Mouse (Mus musculus) hindbrain, postnatal 0 days (tissue): ENCODE results near the gene Gucd1. TPM values are rescaled to one million over a fixed set of nuclear protein-coding genes. Genes with fewer than 3 reads are reported as not detected.
A peak's percentile ranks its signal among the peaks of the same experiment; 100 is the strongest.

ENCODE experiments used
- ATAC-seq: fragments of 200-750 bp; cut with Nextera tagmentation; 2 replicates; pipeline ENCODE4 v1.8.0; 2017; ENCODE audit warnings: mild to moderate bottlenecking, moderate TSS enrichment, moderate library complexity
- DNase-seq: peaks from one replicate; pipeline ENCODE4 v3.0.0-alpha.2; 2015; ENCODE audit warnings: low spot score
- H3K27ac ChIP-seq: fragments of 300-500 bp; sonication (generic); 2 replicates; pipeline ENCODE4 v1.5.1; 2014; ENCODE audit warnings: mild to moderate bottlenecking
- H3K27me3 ChIP-seq: fragments of 300-500 bp; sonication (generic); 2 replicates; pipeline ENCODE4 v1.6.1; 2014; ENCODE audit warnings: low read length, mixed read lengths; ENCODE audit not compliant: insufficient read depth
- H3K36me3 ChIP-seq: fragments of 300-500 bp; sonication (generic); 2 replicates; pipeline ENCODE4 v1.6.1; 2014; ENCODE audit warnings: low read length, mixed read lengths; ENCODE audit not compliant: insufficient read depth
- H3K4me1 ChIP-seq: fragments of 300-500 bp; sonication (generic); 2 replicates; pipeline ENCODE4 v1.6.1; 2014; ENCODE audit warnings: antibody characterized with exemption, low read length, mixed read lengths; ENCODE audit not compliant: insufficient read depth
- H3K4me2 ChIP-seq: fragments of 300-500 bp; sonication (generic); 2 replicates; pipeline ENCODE4 v1.6.1; 2014; ENCODE audit warnings: low read depth, mild to moderate bottlenecking, low read length, moderate library complexity, mixed read lengths
- H3K4me3 ChIP-seq: fragments of 300-500 bp; sonication (generic); 2 replicates; pipeline ENCODE4 v1.5.1; 2014; ENCODE audit warnings: low read length
- H3K9ac ChIP-seq: fragments of 300-500 bp; sonication (generic); replicated peaks from 2 replicates; pipeline ENCODE4 v1.6.1; 2014; ENCODE audit warnings: mild to moderate bottlenecking, low read length, moderate library complexity, mixed read lengths
- H3K9me3 ChIP-seq: fragments of 300-500 bp; sonication (generic); 2 replicates; pipeline ENCODE4 v1.6.1; 2016; ENCODE audit warnings: low read length, mixed read lengths
- CTCF ChIP-seq: IDR thresholded peaks from 2 replicates; pipeline ENCODE4 v1.5.1; 2016; ENCODE audit warnings: antibody characterized with exemption, control low read depth, low read depth
- WGBS: fragments of 180-500 bp; shearing (Covaris S2); extraction: QIAGEN DNeasy Blood & Tissue Kit; methylation state at CpG from one replicate; pipeline ENCODE4 v1.1.7; 2014; 5-methylcytosine and 5-hydroxymethylcytosine counted together
- polyA plus RNA-seq: library from polyadenylated mRNA; unstranded; fragments of >200 nt; fragmentation: Nextera tagmentation; extraction: Ambion mirVana; gene quantifications from 2 replicates; pipeline ENCODE4 v1.2.1, GENCODE M21; 2015
- total RNA-seq: library from RNA; depleted of rRNA; stranded (reverse); fragments of >200 nt; gene quantifications from 2 replicates; pipeline ENCODE4 v1.2.3, GENCODE M21; 2014

Gene Gucd1
- total and polyA plus RNA-seq, 2 experiments from 2014 or later: 15.6 to 44.3 TPM

- H3K4me2 ChIP-seq: no peak overlapping the region
- TF ChIP-seq CTCF: no peak
- no peaks in the 10 kb centered on the region for H3K27me3 ChIP-seq
- H3K9ac ChIP-seq: no peak overlapping the region
- no peaks in the 10 kb centered on the region for H3K9me3 ChIP-seq
- H3K4me3 ChIP-seq: no peak overlapping the region
- peaks cover 33% of the 10 kb centered on the region for H3K4me1 ChIP-seq
- H3K36me3 ChIP-seq: peaks cover 5% of the 10 kb centered on the region; the same call in 1 of the 2 replicates
- ATAC-seq: no peak
- 51% methylated on average over 6 of the region's 6 CpGs for WGBS
- peak overlapping the region; percentile 62; the same call in 1 of the 2 replicates for H3K27ac ChIP-seq
- no peak for DNase-seq
Measured at GRCm38 (mm10) chr10:75555557-75555956, 37.8 kb upstream of the Gucd1 start.

GRCm38 (mm10) chr10:75554090-75554489 is 36.3 kb upstream of the Gucd1 start:
- ATAC-seq (no peak), DNase-seq (no peak)
- Histone ChIP-seq H3K27me3 (no peaks in the 10 kb centered on the region), H3K27ac (no peak overlapping the region), H3K4me1 (peaks cover 31% of the 10 kb centered on the region), H3K9me3 (no peaks in the 10 kb centered on the region), H3K9ac (no peak overlapping the region), H3K36me3 (peaks cover 5% of the 10 kb centered on the region; the same call in 1 of the 2 replicates), H3K4me3 (no peak overlapping the region), H3K4me2 (no peak overlapping the region)
- 94% methylated on average over 8 of the region's 8 CpGs for WGBS
- TF ChIP-seq CTCF: no peak

GRCm38 (mm10) chr10:75552701-75553450 is 35.1 kb upstream of the Gucd1 start:
- peaks cover 28% of the 10 kb centered on the region for H3K4me1 ChIP-seq
- 75% methylated on average over 13 of the region's 13 CpGs for whole genome bisulfite sequencing
- TF ChIP-seq CTCF: no peak
- H3K9me3 ChIP-seq: no peaks in the 10 kb centered on the region
- H3K27me3 ChIP-seq: no peaks in the 10 kb centered on the region
- H3K4me2 ChIP-seq: no peak overlapping the region
- DNase-seq: no peak
- H3K4me3 ChIP-seq: no peak overlapping the region
- peaks cover 5% of the 10 kb centered on the region; the same call in 1 of the 2 replicates for H3K36me3 ChIP-seq
- H3K27ac ChIP-seq: no peak overlapping the region
- no peak overlapping the region for H3K9ac ChIP-seq
- no peak for ATAC-seq

GRCm38 (mm10) chr10:75552106-75552505 is 34.3 kb upstream of the Gucd1 start:
- H3K4me2 ChIP-seq: no peak overlapping the region
- H3K27ac ChIP-seq: no peak overlapping the region
- no peak overlapping the region for H3K4me3 ChIP-seq
- no peak overlapping the region for H3K9ac ChIP-seq
- peaks cover 5% of the 10 kb centered on the region; the same call in 1 of the 2 replicates for H3K36me3 ChIP-seq
- 83% methylated on average over 2 of the region's 2 CpGs for whole genome bisulfite sequencing
- no peaks in the 10 kb centered on the region for H3K9me3 ChIP-seq
- H3K4me1 ChIP-seq: peaks cover 20% of the 10 kb centered on the region
- no peak for ATAC-seq
- H3K27me3 ChIP-seq: no peaks in the 10 kb centered on the region
- no peak for DNase-seq
- no peak for TF ChIP-seq CTCF

- no peak overlapping the region for H3K27ac ChIP-seq
- no peak overlapping the region for H3K4me3 ChIP-seq
- H3K4me1 ChIP-seq: peaks cover 11% of the 10 kb centered on the region
- TF ChIP-seq CTCF: no peak; the same call in 1 of the 2 replicates
- H3K4me2 ChIP-seq: no peak overlapping the region
- no peak overlapping the region for H3K9ac ChIP-seq
- no peak for ATAC-seq
- H3K36me3 ChIP-seq: peaks cover 5% of the 10 kb centered on the region; the same call in 1 of the 2 replicates
- DNase-seq: no peak
- no peaks in the 10 kb centered on the region for H3K9me3 ChIP-seq
- H3K27me3 ChIP-seq: no peaks in the 10 kb centered on the region
- 43% methylated on average over 12 of the region's 12 CpGs for WGBS
Measured at GRCm38 (mm10) chr10:75551175-75551574, 33.4 kb upstream of the Gucd1 start.

GRCm38 (mm10) chr10:75549886-75550285 is 32.1 kb upstream of the Gucd1 start:
- H3K27me3 ChIP-seq: no peaks in the 10 kb centered on the region
- H3K4me3 ChIP-seq: no peak overlapping the region
- 0 out of 2 replicates have a peak, but pooled peaks cover 5% of the 10 kb centered on the region for H3K4me1 ChIP-seq
- H3K36me3 ChIP-seq: peaks cover 5% of the 10 kb centered on the region; the same call in 1 of the 2 replicates
- no peak overlapping the region for H3K27ac ChIP-seq
- WGBS: 59% methylated on average over 7 of the region's 7 CpGs
- H3K9me3 ChIP-seq: 0 out of 2 replicates have a peak, but pooled peaks cover 3% of the 10 kb centered on the region
- H3K4me2 ChIP-seq: no peak overlapping the region
- H3K9ac ChIP-seq: no peak overlapping the region
- no peak for DNase-seq
- TF ChIP-seq CTCF: no peak
- no peak for ATAC-seq

GRCm38 (mm10) chr10:75548486-75548885 is 30.7 kb upstream of the Gucd1 start:
- H3K4me1 ChIP-seq: 0 out of 2 replicates have a peak, but pooled peaks cover 5% of the 10 kb centered on the region
- peak; percentile 28 for DNase-seq
- ATAC-seq: peak; percentile 50; the same call in 1 of the 2 replicates
- no peak overlapping the region for H3K4me2 ChIP-seq
- H3K27ac ChIP-seq: no peak overlapping the region
- H3K9me3 ChIP-seq: 0 out of 2 replicates have a peak, but pooled peaks cover 3% of the 10 kb centered on the region
- H3K9ac ChIP-seq: no peak overlapping the region
- no peaks in the 10 kb centered on the region for H3K27me3 ChIP-seq
- H3K4me3 ChIP-seq: no peak overlapping the region
- peak; percentile 13; the same call in 1 of the 2 replicates for TF ChIP-seq CTCF
- H3K36me3 ChIP-seq: no peaks in the 10 kb centered on the region
- 31% methylated on average over 14 of the region's 14 CpGs for WGBS
